Mouse (Mus musculus) thymus, adult 2 months (tissue): ENCODE measurements around the gene Lmf1.

ENCODE experiments used
- CTCF ChIP-seq: fragments of 200-500 bp; IDR thresholded peaks from 2 replicates; pipeline ENCODE4 v1.5.1; 2012; ENCODE audit warnings: mild to moderate bottlenecking, control low read depth, low read length, moderate library complexity, borderline replicate concordance; ENCODE audit not compliant: control insufficient read depth, poor library complexity, insufficient read depth; ENCODE audit errors: extremely low read depth
- POLR2A ChIP-seq: fragments of 200-500 bp; IDR thresholded peaks from 2 replicates; pipeline ENCODE4 v1.6.1; 2012; ENCODE audit warnings: mild to moderate bottlenecking, low read length, control low read depth, moderate library complexity; ENCODE audit not compliant: control insufficient read depth, poor library complexity, insufficient read depth; ENCODE audit errors: extremely low read depth

DNA sequence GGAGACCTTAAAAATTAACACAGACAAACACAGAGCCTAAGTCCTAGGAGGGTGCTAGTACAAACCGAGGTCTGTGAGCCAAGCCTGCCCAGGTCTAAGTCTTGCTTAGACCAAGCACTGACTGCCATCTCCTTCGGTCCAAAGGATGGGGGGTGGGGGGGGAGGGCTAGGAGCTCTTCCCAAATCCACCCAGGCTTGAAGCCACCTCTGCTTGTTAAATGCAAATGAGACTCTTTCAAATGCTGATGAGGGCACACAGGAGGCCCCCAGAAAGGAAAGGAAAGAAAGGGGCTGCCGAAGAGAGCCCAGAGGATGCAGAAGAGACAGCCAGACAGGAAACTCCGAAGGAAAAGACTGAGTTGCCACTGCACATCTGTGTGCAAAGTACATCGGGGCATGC lies 100.9 kb downstream of the Lmf1 start:
- no peak for TF ChIP-seq POLR2A
- no peak for TF ChIP-seq CTCF
